Mouse (Mus musculus): ENCODE measurements around the gene Dusp19.

GRCm38 (mm10) chr2:80579253-80579891 is 37.5 kb upstream of the Dusp19 start:
- TF ChIP-seq CTCF (IDR thresholded peaks at IDR 0.05) (no peak), EP300 (IDR thresholded peaks at IDR 0.05) (no peak)

Measured in lung, postnatal 0 days (tissue).